Mouse (Mus musculus) mouse embryonic stem cell (cell line): ENCODE results near the gene Hdac1.

Experiments used
- in situ Hi-C, 2 experiments: fragments of 300-500 bp; cut with MboI; formaldehyde crosslinking; loops; 1 replicate in 1 of 2; 3 replicates in 1 of 2; pipeline ENCODE4 v1.14.3; 2019 to 2020; ENCODE audit warnings: low sequenced_read_pairs in 2 of 2, low pct_unique_long_range_greater_than_20kb in 1 of 2, mixed read lengths in 1 of 2; ENCODE audit not compliant: unreplicated experiment in 1 of 2

Hdac1 gene

DNA sequence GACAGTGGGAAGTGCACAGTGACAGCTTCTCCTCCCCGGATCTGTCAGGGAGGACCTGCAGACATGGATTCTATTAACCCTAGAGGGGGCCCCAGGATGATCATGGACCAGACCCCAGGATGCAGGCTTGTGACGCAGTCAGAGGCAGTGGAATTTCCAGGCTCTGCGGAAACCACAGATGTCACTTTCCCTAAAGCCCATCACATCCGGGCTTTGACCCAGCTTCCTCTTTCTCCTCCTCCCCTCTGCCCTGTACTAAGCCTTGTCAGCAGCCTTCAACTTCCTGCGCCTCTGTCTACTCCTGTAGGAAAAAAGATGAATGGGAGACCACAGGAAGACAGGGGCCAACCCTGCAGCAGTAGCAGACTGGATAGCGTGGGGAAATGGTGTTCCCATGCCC lies 45.9 kb downstream of the Hdac1 start:
- in situ Hi-C loops: no loop called here

DNA sequence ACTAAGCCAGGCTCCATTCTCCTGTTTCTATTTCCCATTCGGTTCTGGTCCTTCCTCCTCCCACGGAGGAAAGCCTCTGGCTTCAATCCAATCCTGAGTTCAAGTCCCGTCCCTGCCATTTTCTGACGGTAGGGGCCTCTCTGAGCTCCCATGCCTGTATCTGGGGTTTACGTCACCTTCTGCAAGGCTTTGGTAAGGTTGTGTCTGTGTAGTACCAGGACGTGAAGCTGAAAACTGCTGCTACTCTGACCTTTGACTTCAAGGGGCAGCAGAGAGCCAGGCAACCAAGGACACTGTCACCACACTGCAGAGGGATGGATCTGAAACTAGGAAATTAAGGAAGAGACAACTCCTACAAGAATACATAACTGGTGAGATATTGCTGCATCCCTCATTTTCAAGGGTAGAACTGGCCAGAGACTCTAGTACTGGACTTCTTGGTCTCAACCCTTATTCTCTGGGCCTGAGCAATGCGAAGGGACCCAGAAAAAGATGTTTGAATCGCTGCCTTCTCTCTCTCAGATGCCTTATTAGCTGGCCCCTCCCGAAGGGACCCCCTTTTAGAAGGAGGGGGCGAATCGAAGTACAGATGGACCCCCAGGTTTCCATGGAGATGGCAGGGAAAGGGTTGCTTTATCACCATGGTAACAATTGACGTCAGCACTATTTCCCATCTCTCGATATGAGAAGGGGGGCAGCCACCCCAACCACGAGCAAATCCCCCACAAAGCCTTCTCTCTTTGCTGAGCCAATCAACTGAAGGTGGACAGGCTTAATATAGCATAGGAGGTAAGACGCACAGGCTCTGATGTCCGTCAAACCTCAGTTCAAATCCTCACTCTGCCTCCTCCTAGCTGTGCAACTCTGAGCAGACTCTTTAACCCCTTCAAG lies 46.6 kb downstream of the Hdac1 start:
- in situ Hi-C loops: no loop called here

DNA sequence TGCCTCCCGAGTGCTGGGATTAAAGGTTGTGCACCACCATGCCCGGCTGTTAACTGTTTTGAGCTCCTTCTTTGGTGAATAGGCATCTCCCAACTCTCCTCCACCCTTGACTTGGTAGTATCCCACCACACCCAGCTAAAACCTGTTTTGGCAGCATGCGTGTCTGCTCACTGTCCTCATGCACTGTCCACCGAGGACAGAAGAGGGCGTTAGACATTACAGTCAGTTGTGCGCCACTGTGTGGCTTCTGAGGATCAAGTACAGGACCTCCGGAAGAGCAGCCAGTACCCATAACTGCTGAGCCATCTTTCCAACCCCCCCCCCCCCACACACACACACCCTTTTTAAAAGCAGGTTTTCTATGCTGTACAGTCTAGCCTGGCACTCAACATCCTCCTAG lies 47.8 kb downstream of the Hdac1 start:
- in situ Hi-C loops: no loop called here

DNA sequence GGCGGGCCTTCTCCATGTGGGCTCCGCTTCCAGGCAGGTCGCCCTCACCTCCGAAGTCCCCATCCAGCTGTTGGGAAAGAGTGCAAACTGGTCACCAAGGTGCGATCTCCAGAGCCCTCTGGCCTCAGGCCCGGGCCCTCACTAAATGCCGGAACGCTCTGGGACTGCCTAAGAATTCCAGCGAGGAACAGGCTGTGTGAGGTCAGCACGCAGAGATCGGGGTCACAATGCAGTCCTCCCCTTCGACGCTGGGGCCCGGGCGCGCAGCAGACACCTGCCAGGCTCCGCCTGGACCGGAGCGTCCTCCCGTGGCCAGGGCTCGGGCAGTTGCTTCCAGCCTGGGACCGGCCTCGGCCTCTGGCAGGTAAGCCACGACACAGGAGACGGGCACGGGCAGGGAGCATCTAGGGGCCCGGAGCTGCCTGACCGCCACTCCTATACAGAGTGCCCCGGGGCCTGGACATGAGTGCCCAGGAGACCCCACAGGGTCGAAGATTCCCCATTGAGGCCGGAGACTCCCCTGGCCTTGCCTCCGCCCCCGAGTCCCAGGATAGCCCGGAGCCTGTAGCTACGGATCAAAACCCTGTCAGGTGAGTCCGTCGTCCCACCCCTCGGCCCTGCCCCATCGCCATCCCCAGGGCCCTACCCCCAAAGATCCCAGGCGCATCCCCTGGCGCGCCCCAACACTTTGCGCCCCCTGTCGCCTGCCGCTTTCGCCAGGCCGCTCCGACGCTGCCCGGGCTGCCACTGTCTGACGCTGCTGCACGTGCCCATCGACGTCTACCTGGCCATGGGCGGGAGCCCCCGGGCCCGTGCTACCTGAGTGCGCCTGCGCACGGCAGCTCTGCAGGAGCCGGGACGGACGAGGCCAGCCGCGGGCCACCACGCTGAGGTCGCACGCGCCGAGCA lies 51.3 kb downstream of the Hdac1 start, which contains the start of the genes Tssk3 and Fam229a:
TSS of gene Tssk3 (minus strand) at position 51 of the 909 bp plus-strand sequence.
TSS of gene Fam229a (plus strand) at position 219 of the 909 bp plus-strand sequence.
- in situ Hi-C loops: no loop called here

DNA sequence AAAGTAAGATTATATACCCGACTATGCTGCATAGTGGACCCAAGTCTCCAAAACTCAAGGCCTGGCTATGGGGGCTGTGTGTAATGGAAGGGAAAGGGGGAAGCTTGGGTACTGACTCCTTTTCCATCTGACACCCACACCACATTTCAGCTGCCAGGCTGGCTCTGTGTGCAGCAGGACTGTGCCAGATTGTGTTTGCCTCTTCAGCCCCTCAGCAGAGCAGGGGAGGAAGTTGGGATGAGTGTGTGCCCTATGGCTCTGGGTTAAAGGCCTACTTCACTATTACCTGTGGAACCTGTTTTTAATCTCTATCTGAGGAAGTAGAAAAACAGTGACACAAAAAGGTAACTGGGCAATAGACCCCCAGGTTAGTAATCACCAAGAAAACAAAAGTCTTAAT lies 61.4 kb downstream of the Hdac1 start:
- in situ Hi-C loops: no loop called here

DNA sequence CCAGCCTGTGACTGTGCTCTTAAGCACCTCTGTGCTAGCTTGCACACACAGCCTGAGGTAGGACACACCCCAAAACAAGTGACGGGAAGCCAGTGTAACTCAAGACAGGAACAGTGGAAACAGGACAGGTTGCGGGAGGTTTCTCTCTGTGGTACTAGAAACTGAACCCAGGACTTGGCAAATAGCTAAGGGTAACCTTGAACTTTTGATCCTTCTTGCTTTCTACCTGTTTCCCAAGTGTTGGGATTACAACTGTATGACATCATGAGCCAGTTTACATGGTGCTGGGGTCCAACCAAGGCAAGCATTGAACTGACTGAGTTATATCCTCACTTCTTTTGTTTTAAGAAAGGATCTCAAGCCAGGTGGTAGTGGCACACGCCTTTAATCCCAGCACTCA lies 62.6 kb downstream of the Hdac1 start:
- in situ Hi-C loops: no loop called here

DNA sequence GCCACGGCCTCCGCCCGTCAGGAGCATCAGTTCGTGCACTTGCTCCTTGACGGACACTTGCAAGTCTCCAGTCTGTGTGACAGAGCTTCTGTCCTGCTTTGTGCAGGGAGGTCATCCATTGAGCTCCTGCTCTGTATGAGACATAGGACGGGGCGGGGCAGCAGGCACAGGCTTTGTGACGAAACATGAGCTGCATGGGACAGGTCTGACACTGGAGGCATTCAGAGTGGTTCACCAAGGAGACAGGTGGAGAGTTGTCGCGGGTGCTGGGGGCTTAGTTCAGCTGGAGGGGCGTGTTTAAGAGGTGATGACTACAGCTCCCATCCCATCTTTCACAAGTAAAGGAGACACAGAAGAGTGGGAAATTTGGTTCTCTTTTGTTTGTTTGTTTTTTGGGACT lies 66.5 kb downstream of the Hdac1 start:
- in situ Hi-C loops: no loop called here
